Mouse (Mus musculus): Measurements from ENCODE around the gene Ran.

GRCm38 (mm10) chr5:129026637-129027036 is 6.8 kb downstream of the Ran start:
- TF ChIP-seq GATA1 (IDR thresholded peaks at IDR 0.05; ENCODE audit: borderline replicate concordance, low read length), result no peak
- no peak for TF ChIP-seq FLI1 (IDR thresholded peaks at IDR 0.05; ENCODE audit: low read length)

Data from megakaryocyte, embryonic 14.5 days (primary cell).